Mouse (Mus musculus) megakaryocyte, embryonic 14.5 days (primary cell): ENCODE data around the gene Ank. TPM values are rescaled to one million over a fixed set of nuclear protein-coding genes. Genes with fewer than 3 reads are reported as not detected.
A peak's percentile ranks its signal among the peaks of the same experiment; 100 is the strongest.

ENCODE experiments used
- H3K27me3 ChIP-seq: replicated peaks from 2 replicates; pipeline ENCODE3; 2012; ENCODE audit warnings: inconsistent platforms
- H3K36me3 ChIP-seq: replicated peaks from 2 replicates; pipeline ENCODE3; 2012; ENCODE audit warnings: low read length, inconsistent platforms, mixed read lengths
- H3K4me1 ChIP-seq: 2 replicates; pipeline ENCODE4 v1.6.1; 2012; ENCODE audit warnings: inconsistent platforms
- H3K4me3 ChIP-seq: replicated peaks from 2 replicates; pipeline ENCODE3; 2012; ENCODE audit warnings: moderate library complexity, mild to moderate bottlenecking, inconsistent platforms
- H3K9me3 ChIP-seq: 2 replicates; pipeline ENCODE4 v1.6.1; 2012; ENCODE audit warnings: inconsistent platforms
- FLI1 ChIP-seq: IDR thresholded peaks from 2 replicates; pipeline ENCODE4 v1.6.1; 2012; ENCODE audit warnings: low read length, inconsistent platforms, mixed read lengths
- GATA1 ChIP-seq: IDR thresholded peaks from 3 replicates; pipeline ENCODE4 v1.6.1; 2012; ENCODE audit warnings: mixed read lengths, low read length, inconsistent platforms, borderline replicate concordance
- polyA plus RNA-seq: library from polyadenylated mRNA; stranded (reverse); fragments of >175 nt; gene quantifications from 2 replicates; pipeline ENCODE4 v1.2.3, GENCODE M21; 2012; ENCODE audit warnings: low replicate concordance; ENCODE audit not compliant: insufficient read depth

The Ank gene
- polyA plus RNA-seq, 1 experiment = 5.0 TPM

- H3K36me3 ChIP-seq = peaks cover 18% of the 10 kb centered on the region
- peaks cover 46% of the 10 kb centered on the region for H3K4me1 ChIP-seq
- no peak for TF ChIP-seq FLI1
- TF ChIP-seq GATA1 = no peak
- no peaks in the 10 kb centered on the region for H3K27me3 ChIP-seq
- H3K9me3 ChIP-seq = no peaks in the 10 kb centered on the region
- no peak overlapping the region for H3K4me3 ChIP-seq
Observed at GRCm38 (mm10) chr15:27549878-27550277, 83.4 kb downstream of the Ank start.

GRCm38 (mm10) chr15:27550358-27550992 lies 84.0 kb downstream of the Ank start:
- Histone ChIP-seq H3K4me1 (peaks cover 47% of the 10 kb centered on the region), H3K27me3 (no peaks in the 10 kb centered on the region), H3K9me3 (no peaks in the 10 kb centered on the region), H3K4me3 (no peak overlapping the region), H3K36me3 (peaks cover 15% of the 10 kb centered on the region)
- no peak for TF ChIP-seq GATA1
- TF ChIP-seq FLI1 = no peak

GRCm38 (mm10) chr15:27551117-27552114 lies 84.9 kb downstream of the Ank start:
- Histone ChIP-seq H3K36me3 (peaks cover 13% of the 10 kb centered on the region), H3K9me3 (no peaks in the 10 kb centered on the region), H3K4me3 (no peak overlapping the region), H3K4me1 (peaks cover 47% of the 10 kb centered on the region), H3K27me3 (no peaks in the 10 kb centered on the region)
- TF ChIP-seq FLI1 (no peak), GATA1 (no peak)

GRCm38 (mm10) chr15:27552129-27552700 lies 85.7 kb downstream of the Ank start:
- no peak for TF ChIP-seq GATA1
- no peak for TF ChIP-seq FLI1
- peaks cover 47% of the 10 kb centered on the region for H3K4me1 ChIP-seq
- H3K36me3 ChIP-seq = peaks cover 21% of the 10 kb centered on the region
- no peaks in the 10 kb centered on the region for H3K9me3 ChIP-seq
- H3K27me3 ChIP-seq = no peaks in the 10 kb centered on the region
- H3K4me3 ChIP-seq = no peak overlapping the region

GRCm38 (mm10) chr15:27553554-27553953 lies 87.1 kb downstream of the Ank start:
- TF ChIP-seq GATA1 (no peak), FLI1 (no peak)
- Histone ChIP-seq H3K4me3 (peak overlapping the region; percentile 46), H3K9me3 (no peaks in the 10 kb centered on the region), H3K27me3 (no peaks in the 10 kb centered on the region), H3K36me3 (peaks cover 32% of the 10 kb centered on the region), H3K4me1 (peaks cover 39% of the 10 kb centered on the region)

GRCm38 (mm10) chr15:27558456-27559147 lies 92.1 kb downstream of the Ank start:
- H3K36me3 ChIP-seq = peaks cover 45% of the 10 kb centered on the region
- peaks cover 22% of the 10 kb centered on the region for H3K4me1 ChIP-seq
- no peaks in the 10 kb centered on the region for H3K27me3 ChIP-seq
- no peaks in the 10 kb centered on the region for H3K9me3 ChIP-seq
- no peak overlapping the region for H3K4me3 ChIP-seq
- no peak for TF ChIP-seq FLI1
- no peak for TF ChIP-seq GATA1

GRCm38 (mm10) chr15:27560315-27560714 lies 93.8 kb downstream of the Ank start:
- Histone ChIP-seq H3K4me3 (no peak overlapping the region), H3K4me1 (peaks cover 12% of the 10 kb centered on the region), H3K27me3 (no peaks in the 10 kb centered on the region), H3K9me3 (no peaks in the 10 kb centered on the region), H3K36me3 (peaks cover 50% of the 10 kb centered on the region)
- TF ChIP-seq GATA1 (no peak), FLI1 (no peak)

- Histone ChIP-seq H3K36me3 (peaks cover 67% of the 10 kb centered on the region), H3K4me3 (no peak overlapping the region), H3K27me3 (no peaks in the 10 kb centered on the region), H3K9me3 (no peaks in the 10 kb centered on the region), H3K4me1 (peaks cover 12% of the 10 kb centered on the region)
- no peak for TF ChIP-seq GATA1
- TF ChIP-seq FLI1 = no peak
Observed at GRCm38 (mm10) chr15:27564106-27565100, 97.9 kb downstream of the Ank start.
